Mouse (Mus musculus): ENCODE results near the gene 1700022I11Rik. TPM values are rescaled to one million over a fixed set of nuclear protein-coding genes. Genes with fewer than 3 reads are reported as not detected.
A peak's percentile ranks its signal among the peaks of the same experiment; 100 is the strongest.

The 1700022I11Rik gene
- total RNA-seq, 2 experiments from 2014 or later, result not detected

DNA sequence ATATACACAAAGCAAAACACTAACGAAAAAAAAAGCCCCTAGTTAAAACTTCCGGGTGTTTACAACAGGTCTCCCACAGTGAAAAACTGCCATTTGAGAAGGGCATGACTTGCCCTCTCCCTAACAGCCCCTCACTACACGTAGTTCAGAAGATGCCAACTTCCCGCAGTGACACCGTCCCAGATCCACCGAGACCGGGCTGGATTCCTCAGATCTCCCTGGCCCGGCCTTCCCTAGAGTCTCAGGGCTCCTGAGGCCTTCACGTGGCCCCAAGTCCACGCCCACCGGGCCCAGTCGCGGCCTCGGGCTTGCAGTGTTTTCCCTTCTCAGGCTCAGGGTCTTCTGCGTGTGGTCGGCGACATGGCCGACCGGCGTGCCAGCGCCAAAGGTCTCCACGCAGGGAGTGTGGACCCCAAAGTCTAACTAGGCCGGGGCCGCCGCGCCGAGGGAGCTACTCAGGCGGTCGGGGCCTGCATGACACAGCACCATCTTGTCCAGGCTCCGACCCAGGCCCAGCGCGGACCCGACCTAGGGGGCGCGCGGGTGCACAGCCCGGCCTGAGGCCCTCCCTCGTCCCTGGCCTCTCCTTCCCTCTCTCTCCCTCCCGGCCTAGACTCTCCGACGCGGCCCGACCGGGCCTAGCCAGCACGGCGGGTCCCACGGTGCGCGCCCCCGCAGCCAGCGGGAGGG, 30.2 kb downstream of the 1700022I11Rik start:
- ATAC-seq (replicated peaks; ENCODE audit: low FRiP score, poor library complexity, severe bottlenecking), result peak; percentile 64

DNA sequence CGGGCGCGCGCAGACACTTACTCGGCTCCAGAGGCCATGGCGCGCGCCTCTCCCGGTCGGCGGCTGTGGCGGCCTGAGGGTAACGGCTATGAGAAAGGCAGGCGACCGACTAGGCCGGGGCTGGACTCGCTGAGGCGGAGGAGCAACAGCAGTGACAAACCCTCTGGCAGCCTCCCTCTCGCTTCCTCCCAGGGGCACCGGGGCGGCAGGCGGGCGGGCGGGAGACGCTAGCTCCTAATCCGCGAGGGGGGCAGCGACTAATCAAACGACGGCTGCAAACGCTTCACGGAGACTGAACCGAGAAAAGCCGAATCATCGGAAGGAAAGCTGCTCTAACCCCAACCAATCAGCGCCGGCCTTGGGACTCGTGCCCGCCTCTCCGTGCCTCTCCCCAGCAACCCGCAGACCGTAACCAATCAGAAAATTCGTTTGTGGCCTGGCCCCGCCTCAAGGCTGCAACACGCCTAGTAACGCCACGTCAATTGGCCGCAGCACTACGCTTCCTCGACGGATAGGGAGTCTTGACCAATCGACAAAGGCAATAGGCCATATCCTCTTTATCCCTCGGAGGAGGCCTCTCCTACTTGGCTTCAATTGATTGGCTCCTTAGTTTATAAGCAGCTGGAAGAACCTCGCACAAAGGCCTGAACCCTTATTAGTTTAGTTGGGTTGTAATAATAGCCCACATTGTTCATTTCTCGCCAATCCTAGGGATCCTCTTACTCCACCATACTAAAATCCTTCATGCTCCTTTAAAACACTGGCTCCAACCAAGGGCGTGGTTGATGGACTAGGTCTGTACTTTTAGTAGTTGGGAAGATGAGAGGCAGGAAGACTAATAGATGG, 31.0 kb downstream of the 1700022I11Rik start, which contains the start of gene Vcp:
Gene Vcp (minus strand): TSS at position 367 of the 846 bp plus-strand sequence.
- ATAC-seq (replicated peaks; ENCODE audit: low FRiP score, poor library complexity, severe bottlenecking), result peak; percentile 93

DNA sequence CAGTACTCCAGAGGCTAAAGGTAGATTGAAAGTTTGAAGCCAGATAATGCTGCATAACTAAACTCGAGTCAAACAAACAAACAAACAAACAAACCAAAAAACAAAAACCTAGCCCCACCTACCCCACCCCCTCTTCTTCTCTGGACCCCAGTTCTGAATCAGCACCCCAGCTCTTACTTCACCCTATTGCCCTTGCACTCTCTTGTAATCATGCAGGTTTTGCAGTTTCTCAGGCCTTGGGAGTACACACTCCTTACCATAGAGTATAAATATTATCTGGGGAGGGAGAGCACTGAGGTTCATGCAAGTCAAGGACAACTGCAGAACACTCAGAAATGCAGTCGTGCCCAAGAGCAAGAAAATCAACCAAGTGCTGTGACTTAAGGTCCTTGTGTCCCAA, 31.9 kb downstream of the 1700022I11Rik start:
- no peak for ATAC-seq (replicated peaks; ENCODE audit: low FRiP score, poor library complexity, severe bottlenecking)

DNA sequence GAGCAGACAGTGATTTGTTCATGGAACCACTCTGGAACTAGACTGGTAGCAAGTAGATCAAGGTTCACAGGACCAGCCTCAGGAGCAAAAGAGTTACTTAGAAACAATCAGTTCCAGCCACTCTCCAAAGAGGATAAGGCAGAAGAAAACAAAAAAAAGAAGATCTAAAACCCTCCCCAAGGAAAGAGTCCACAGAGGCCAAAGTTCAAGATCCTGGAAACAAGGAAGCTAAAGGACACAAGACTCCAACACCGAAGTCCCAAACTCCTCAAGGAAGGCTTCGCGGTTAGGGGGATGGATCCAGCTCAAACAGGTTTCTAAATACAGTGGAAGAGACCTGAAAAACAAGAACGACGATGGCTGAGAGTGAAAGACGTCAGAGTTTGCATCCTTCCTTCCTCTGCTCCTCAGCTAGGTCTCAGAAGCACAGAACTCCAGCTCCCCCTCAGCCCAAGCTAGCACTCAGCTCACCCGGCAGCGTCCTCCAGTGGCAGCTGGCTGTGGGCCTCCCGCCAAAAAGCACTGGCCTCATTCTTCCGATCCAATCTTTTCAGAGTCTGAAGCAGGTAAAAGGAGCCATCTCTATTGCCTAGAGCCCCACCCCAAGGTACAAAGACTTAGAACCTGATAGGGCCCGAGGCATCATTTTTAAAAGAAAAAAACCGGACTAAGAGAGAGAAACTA, 33.5 kb downstream of the 1700022I11Rik start:
- no peak for ATAC-seq (replicated peaks; ENCODE audit: low FRiP score, poor library complexity, severe bottlenecking)

DNA sequence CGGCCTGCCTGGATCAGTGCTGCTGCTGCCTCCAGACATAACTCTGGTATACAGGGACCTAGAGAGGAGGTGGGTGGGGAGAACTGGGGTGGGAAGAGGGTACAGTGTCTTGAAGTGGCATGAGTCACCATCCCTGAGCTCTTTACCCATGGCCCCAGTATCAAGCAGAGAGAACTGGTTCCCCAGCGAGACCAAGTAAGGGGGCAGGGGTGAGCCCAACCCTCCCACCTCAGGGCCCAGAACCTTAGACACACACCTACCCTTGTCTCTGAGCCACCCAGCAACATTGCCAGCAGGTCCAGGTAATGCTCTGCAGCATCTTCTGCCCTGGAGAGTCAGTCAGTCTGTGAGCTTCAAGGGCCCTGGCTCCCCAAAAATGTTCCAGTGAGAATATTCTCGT, 35.5 kb downstream of the 1700022I11Rik start:
- no peak for ATAC-seq (replicated peaks; ENCODE audit: low FRiP score, poor library complexity, severe bottlenecking)

DNA sequence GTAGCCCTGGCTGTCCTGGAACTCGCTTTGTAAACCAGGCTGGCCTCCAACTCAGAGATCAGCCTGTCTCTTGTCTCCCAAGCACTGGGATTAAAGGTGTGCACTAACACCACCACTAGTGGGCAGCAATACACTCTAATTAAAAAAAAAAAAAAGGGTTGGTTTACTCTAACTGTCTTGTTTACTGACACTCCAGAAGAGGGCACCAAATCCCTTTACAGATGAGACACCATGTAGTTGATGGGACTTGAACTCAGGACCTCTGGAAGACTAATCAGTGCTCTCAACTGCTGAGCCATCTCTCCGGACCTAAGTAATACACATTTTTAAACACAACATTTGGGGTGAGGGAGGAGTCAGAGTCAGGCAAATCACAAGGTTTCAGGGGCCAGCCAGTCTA, 36.4 kb downstream of the 1700022I11Rik start:
- peak; percentile 70 for ATAC-seq (replicated peaks; ENCODE audit: low FRiP score, poor library complexity, severe bottlenecking)

DNA sequence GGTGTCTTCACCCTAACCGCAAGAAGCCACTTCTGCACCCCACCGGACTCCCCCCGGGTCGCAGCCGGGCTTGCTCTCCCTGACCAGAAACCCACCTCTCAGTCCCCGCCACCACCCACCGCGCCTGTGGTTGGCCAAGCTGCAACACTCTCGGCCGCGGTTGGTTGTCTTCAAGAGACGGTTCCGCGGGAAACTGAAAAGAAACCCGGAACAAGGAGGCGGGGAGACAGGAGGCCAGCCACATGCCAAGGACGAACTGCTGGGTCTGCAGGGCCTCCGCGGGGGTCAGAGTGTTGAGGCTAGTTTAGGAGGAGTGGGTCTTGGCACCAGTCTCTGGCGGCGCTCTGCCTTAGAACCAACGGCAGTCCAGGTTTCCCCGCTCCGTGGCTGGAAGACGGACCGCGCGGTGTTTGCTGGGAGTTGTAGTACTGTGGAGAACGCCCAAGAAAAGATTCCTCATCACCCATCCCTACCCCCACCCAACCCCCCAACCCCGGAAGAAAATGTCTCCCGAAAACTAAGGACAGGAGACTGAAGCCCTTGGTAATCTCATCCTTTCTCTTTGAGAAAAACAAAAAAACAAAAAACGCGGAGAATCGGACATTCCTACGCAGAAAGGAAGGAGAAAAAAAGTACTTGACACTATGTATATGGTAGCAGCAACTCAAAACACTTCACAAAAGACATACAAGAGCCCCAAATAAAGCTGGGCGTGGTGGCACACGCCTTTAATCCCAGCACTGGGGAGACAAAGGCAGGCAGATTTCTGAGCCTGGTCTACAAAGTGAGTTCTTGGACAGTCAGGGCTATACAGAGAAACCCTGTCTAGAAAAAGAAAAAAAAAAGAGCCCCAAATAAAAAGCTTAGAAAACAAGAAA, 41.0 kb downstream of the 1700022I11Rik start, which contains the start of gene Fancg:
Gene Fancg (minus strand): TSS at position 346 of the 878 bp plus-strand sequence.
- peak; percentile 90 for ATAC-seq (replicated peaks; ENCODE audit: low FRiP score, poor library complexity, severe bottlenecking)

DNA sequence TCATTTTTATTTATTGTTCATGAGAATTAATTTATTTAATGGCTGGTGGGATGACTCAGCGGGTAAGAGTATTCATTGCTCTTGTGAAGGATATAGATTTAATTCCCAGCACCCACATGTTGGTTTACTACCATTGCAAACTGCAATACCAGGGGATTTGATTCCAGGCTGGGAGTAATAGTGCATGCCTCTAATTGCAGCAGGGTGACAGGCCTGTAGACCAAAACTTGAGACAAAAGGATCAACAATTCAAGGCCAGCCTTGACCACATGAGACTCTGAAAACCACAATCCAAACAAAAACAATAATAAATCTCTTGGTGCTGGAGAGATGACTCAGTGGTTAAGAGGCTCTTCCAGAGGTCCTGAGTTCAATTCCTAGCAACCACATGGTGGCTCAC, 42.7 kb downstream of the 1700022I11Rik start:
- no peak for ATAC-seq (replicated peaks; ENCODE audit: low FRiP score, poor library complexity, severe bottlenecking)

DNA sequence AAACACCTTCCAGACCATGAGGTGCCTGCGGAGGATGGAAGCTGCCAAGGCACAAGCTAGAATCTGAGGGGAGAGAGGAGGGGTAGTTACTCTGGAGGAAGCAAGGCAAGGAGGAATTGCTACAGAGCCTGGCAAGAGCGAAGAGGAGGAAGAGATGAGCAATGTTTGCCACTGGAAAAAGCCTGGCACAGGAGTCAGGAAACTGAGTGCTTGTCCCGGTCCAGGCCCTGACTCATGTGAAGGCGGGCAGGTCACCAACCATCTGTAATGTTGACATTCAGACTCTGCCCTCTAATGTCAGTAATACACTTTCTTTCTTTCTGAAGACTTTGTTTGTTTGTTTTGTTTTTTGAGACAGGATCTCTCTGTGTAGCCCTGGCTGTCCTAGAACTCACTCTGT, 48.8 kb downstream of the 1700022I11Rik start:
- no peak for ATAC-seq (replicated peaks; ENCODE audit: low FRiP score, poor library complexity, severe bottlenecking)

DNA sequence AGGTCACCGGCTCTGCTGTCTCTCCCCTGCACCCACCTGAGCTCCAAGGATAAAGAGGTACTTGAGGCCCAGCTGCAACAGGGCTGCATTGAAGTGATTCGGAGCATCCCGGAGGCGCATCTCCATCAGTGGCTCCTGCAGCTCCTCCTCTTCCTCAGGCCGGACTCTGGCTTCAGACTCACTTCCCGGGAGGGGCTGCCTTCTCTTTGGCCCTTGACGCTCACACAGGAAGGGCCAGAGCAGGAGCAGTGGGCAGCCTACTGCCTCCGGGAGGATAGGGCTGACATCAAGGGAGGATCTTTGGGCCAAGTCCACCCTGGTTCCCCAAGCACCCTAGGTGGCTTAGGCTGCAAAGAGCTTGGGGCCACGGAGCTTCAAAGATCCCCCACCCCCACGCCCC, 49.8 kb downstream of the 1700022I11Rik start:
- ATAC-seq (replicated peaks; ENCODE audit: low FRiP score, poor library complexity, severe bottlenecking), result no peak

DNA sequence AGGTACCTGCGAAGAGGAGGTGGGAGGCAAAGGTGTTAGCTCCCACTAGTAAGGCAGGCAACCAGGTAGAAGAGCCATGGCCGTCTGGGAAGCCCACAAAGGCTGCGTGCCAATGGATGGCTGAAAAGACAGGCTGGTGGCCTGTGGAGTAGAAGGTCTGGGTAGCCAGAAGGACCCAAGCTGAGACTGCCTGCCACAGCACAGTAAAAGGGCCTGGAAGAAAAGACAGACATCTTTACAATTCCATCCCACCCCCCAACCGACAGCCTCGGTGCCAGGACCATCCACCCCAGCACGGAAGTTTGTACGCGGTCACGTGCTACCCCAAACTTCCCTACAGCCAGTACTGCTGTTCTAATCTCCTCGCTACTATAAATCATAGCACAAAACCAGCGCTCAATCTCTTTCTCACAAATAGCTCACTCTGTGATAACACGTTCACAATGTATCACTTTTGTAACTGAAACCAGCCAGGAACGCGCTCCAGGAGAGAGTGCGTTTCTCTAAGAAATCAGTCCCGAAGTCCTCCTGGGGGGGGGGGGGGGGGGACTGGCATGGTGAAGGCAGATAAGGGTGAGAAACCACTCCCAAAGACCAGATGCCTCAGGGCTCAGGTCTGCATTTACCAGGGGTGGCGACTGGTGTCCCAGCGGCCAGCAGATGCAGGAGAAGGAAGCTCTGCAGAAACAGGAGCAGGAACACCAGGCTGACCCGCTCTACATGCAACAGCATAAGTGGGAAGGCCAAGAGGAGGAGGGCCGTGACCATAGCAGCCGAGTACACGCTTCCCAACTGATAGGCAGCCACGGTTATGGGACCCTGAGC, 50.4 kb downstream of the 1700022I11Rik start:
- no peak for ATAC-seq (replicated peaks; ENCODE audit: low FRiP score, poor library complexity, severe bottlenecking)

DNA sequence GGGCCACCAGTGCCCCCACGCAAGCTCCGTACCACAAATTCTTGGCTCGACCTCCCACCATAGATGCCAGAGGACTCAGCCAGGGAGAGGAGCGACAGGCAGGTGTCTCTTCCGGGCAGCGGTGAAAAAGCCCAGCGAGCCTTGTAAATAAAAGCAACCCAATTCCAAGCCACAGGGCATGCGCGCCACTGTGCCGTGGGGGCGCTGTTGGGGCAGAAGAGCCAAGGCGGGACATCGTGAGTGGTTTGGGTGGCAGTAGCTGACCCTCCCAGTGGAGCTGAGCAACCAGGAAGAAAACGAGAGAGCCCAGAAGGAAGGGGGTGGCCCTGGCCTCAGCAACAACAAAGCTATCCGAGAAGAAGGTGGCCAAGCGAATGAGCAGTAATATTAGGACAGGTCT, 51.5 kb downstream of the 1700022I11Rik start:
- ATAC-seq (replicated peaks; ENCODE audit: low FRiP score, poor library complexity, severe bottlenecking), result no peak

DNA sequence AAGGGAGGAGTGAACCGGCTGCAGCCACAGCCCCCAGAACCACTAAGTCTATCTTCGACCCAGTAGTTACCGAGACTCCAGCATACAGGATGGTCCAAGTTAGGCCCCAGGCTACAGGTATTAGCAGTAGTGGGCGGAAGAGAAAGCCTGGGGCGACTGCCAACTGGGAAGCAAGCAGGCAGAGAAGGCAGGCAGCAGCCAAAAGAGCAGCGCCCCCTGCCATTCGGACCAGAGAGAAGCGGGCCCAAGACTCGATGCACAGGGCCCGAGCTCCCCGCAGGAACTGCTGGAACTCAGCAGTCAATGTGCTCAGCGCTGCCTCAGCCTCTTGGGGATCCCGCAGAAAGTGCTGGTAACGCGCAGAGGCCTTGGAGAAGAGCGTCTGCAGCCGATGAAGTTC, 51.9 kb downstream of the 1700022I11Rik start:
- ATAC-seq (replicated peaks; ENCODE audit: low FRiP score, poor library complexity, severe bottlenecking), result no peak

DNA sequence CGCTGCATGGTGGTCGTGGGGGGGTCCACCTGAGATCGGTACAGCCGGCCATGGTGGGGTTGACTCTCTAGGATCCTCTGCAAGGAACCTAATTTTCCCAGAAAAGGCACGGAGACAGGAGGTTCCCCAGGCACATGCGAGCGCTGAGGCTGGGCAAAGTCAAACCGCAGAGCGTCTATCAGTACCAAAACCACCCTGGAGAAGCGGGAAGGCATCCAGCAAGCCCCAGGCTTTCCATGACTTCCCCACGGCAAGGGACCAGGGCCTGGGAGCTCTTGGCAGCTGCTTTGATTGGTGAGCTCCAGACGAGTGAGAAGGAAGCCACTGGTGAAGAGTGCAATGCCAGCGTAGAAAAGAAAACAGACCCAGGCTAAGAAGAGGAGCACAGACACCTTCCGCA, 55.3 kb downstream of the 1700022I11Rik start:
- ATAC-seq (replicated peaks; ENCODE audit: low FRiP score, poor library complexity, severe bottlenecking), result no peak

DNA sequence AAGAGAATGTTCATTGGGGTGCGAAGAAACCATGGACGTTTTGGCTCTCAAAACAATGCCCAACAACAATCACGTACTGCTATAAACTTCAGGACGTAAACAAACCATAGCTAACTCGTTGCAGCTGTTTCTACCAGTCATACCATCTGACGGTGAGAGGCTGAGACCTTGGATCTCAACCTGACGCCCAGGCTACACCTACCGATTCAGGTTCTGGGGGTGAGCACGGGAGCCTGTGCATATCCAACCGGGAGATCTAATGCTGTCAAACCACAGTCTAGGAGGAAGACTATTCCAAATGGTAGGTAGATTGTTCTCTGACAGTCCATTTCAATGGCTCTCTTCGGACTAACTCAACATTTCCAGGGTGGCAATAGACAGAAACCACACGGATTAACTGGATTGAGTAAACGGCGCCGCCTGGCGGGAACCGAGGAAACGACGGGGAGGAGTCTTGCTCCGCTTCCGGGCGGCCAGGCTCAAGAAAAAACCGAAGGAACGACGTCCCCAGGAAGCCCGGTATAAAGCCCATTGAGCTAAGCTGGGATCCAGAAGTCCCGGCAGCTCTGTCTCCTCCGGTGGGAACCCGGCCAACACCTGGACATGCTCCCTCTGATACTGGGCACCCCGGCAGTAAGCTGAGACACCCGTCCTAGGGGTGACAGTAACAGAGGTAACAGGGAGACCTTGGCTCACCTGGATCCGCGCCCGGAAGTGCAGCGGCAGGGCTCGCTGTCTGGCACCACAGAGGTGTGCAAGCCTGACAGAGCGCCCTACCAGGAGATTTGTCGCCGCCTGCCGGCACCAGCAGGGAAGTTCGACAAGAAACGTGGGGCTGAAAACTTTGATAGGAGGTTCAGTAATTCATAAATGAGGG, 55.9 kb downstream of the 1700022I11Rik start, which contains the start of gene Pigo:
Gene Pigo (minus strand): TSS at position 736 of the 877 bp plus-strand sequence.
- ATAC-seq (replicated peaks; ENCODE audit: low FRiP score, poor library complexity, severe bottlenecking), result peak; percentile 93

DNA sequence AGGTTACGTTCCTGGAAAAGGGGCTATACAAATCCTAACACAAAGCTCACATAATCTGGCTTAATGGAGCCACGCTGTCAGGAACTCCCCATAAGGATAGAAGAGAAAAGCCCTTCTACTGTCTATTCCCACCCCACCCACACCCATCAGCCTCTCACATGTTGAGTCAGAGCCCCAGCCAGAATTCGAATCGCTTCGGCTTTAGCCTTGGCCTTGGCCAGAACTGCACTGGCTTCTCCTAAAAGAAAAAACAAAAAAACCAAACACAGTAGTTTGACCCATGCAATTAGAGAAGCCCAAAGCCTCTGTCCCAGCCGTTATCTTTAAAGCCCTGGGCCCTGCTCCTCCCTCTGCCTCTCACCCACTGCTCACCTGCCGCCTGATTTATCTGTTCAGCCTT, 59.7 kb downstream of the 1700022I11Rik start:
- ATAC-seq (replicated peaks; ENCODE audit: low FRiP score, poor library complexity, severe bottlenecking), result no peak

DNA sequence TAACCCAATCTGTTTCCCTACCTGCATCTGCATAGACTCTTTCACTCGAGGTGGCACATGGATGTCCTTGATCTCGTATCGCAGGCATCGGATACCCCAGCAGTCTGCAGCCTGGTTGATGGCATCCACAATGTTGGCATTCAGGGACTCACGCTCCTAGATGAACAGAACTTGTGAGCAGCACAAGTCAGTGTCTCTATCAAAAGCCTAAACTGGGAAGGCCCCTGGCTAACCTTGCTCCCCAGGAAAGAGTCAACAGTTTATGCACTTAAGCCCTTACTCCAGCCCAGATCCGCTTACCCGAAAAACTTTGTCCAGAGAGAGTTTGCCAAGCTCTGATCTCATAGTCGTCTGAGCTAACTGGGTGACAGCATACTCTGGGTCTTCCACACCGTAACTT, 60.3 kb downstream of the 1700022I11Rik start:
- ATAC-seq (replicated peaks; ENCODE audit: low FRiP score, poor library complexity, severe bottlenecking), result no peak

DNA sequence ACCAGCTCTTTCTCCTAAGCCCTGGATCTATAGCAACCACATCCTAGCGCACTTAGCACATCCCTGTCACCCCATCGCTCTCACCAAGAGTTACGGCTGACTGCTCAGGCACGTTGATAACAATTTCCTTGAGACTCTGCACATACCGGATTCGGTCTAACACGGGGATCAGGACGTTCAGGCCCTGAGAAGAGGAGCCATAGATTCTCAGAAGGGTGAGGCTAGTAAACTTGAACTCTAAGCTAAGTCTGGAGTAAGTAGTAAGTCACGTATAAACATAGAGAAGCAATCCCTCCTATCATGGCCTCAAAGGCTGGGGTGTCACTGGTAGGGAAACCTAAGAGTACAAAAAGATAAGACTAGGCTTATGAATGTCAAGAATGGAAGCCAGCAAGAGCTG, 60.9 kb downstream of the 1700022I11Rik start:
- peak; percentile 11 for ATAC-seq (replicated peaks; ENCODE audit: low FRiP score, poor library complexity, severe bottlenecking)
